Mouse (Mus musculus): ENCODE data around the gene Oprm1.

DNA sequence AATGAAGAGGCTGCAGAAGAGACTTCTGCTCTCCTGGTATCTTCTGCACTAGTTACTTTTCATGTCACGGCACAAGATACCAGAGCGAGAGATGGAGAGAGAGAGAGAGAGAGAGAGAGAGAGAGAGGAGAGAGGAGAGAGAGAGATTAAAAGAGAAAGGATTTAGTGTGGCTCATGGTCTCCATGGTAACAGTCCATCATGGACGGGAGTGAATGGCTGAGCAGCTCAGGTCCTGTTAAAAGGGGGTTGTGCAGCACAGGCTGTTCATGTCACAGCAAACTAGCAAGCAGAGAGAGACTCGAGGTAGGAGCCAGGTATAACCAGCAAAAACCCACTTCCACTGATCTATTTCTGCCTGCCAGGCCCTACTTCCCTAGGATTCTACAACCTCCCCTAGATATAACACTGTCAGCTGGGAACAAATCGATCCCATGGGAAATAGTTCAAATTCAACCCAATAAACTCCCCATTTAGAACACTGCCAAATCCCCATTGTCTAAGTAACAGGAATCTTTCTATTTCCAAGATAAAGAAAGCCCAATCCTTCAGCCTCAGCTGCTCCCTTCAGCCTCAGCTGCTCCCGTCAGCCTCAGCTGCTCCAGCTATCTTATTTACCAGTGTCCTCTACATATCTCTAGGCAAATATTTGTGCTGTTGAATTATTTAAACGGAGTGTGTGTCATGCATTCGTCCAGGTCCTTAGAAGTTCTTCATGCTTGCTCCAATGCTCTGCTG is 312.0 kb downstream of the Oprm1 start:
- no peak for TF ChIP-seq CTCF (IDR thresholded peaks at IDR 0.05; ENCODE audit: low read depth)
- no peak for TF ChIP-seq EP300 (IDR thresholded peaks at IDR 0.05; ENCODE audit: low read depth)

Measured in heart, postnatal 0 days (tissue).